Mouse (Mus musculus) CH12.LX (cell line): Measurements from ENCODE around the gene Papss1.

Source experiments
- CTCF ChIP-seq, 2 experiments: IDR thresholded peaks in 1 of 2; conservative IDR thresholded peaks in 1 of 2; 2 replicates each; pipeline ENCODE4 v1.5.1; 2011 to 2012; ENCODE audit warnings: low read depth in 2 of 2, low read length in 2 of 2, improper control_type of control experiment in 1 of 2, inconsistent platforms in 1 of 2, mild to moderate bottlenecking in 1 of 2, moderate library complexity in 1 of 2
- RAD21 ChIP-seq: IDR thresholded peaks from 2 replicates; pipeline ENCODE4 v1.6.1; 2011; ENCODE audit warnings: low read depth, mild to moderate bottlenecking, low read length, improper control_type of control experiment, moderate library complexity
- ZC3H11A ChIP-seq: IDR thresholded peaks from 2 replicates; pipeline ENCODE4 v1.6.1; 2012; ENCODE audit warnings: low read depth, mild to moderate bottlenecking, inconsistent platforms, low read length, improper control_type of control experiment

DNA sequence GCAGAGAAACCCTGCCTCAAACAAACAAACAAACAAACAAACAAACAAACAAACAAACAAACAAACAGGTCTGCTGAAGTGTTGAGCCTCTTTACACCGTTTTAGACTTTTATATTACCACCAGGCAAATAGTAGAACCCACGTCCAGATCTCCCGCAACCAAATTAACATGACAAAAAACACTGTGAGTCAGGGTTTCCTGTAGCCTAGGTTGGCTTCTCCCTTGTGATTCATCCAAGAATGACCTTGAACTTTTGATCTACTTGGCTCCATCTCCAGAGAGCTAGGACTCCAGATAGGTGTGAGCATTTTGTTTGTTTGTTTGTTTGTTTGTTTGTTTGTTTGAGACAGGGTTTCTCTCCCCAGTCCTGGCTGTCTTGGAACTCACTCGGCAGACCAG, 43.4 kb upstream of the Papss1 start:
- no peak for TF ChIP-seq ZC3H11A
- no peak for TF ChIP-seq CTCF (conservative IDR thresholded peaks at IDR 0.05 in 1 of 2, IDR thresholded peaks at IDR 0.05 in 1 of 2; ENCODE audit: low read depth in 2 of 2, low read length in 2 of 2)
- no peak for TF ChIP-seq RAD21
